Mouse (Mus musculus) limb, embryonic 10.5 days (tissue): Measurements from ENCODE around the gene Fam234a. TPM values are rescaled to one million over a fixed set of nuclear protein-coding genes. Genes with fewer than 3 reads are reported as not detected.

ENCODE experiments used
- DNase-seq: peaks from one replicate; pipeline ENCODE4 v3.0.0-alpha.2; 2017; ENCODE audit warnings: low spot score
- H3K27ac ChIP-seq: fragments of 300-500 bp; sonication (generic); 2 replicates; pipeline ENCODE4 v1.5.1; 2016; ENCODE audit warnings: mild to moderate bottlenecking
- H3K27me3 ChIP-seq: fragments of 300-500 bp; sonication (generic); 2 replicates; pipeline ENCODE4 v1.6.1; 2016; ENCODE audit warnings: low read depth, mild to moderate bottlenecking; ENCODE audit not compliant: poor library complexity, severe bottlenecking
- H3K36me3 ChIP-seq: fragments of 300-500 bp; sonication (generic); 2 replicates; pipeline ENCODE4 v1.6.1; 2016; ENCODE audit warnings: mild to moderate bottlenecking, moderate library complexity
- H3K4me1 ChIP-seq: fragments of 300-500 bp; sonication (generic); 2 replicates; pipeline ENCODE4 v1.6.1; 2016
- H3K4me3 ChIP-seq: fragments of 300-500 bp; sonication (generic); 2 replicates; pipeline ENCODE4 v1.5.1; 2016; ENCODE audit warnings: mild to moderate bottlenecking, moderate library complexity
- H3K9me3 ChIP-seq: fragments of 300-500 bp; sonication (generic); replicated peaks from 2 replicates; pipeline ENCODE4 v1.6.1; 2016; ENCODE audit warnings: mild to moderate bottlenecking
- WGBS: fragments of 180-500 bp; shearing (Covaris S2); methylation state at CpG from one replicate; pipeline ENCODE4 v1.1.7; 2016; 5-methylcytosine and 5-hydroxymethylcytosine counted together
- polyA plus RNA-seq: library from polyadenylated mRNA; unstranded; fragments of >200 nt; fragmentation: Nextera tagmentation; extraction: Ambion mirVana; gene quantifications from 2 replicates; pipeline ENCODE4 v1.2.1, GENCODE M21; 2016

Gene Fam234a
- polyA plus RNA-seq, 1 experiment from 2014 or later = 28.0 TPM

GRCm38 (mm10) chr17:26221508-26221907 lies 22.5 kb downstream of the Fam234a start:
- H3K4me3 ChIP-seq = no peak overlapping the region
- no peak for DNase-seq
- H3K27ac ChIP-seq = no peak overlapping the region
- 0 out of 2 replicates have a peak, but pooled peaks cover under 1% of the 10 kb centered on the region for H3K36me3 ChIP-seq
- H3K4me1 ChIP-seq = no peaks in the 10 kb centered on the region
- no peaks in the 10 kb centered on the region for H3K27me3 ChIP-seq
- 84% methylated on average over 2 of the region's 2 CpGs for WGBS
- no peaks in the 10 kb centered on the region for H3K9me3 ChIP-seq

GRCm38 (mm10) chr17:26212681-26213080 lies 31.4 kb downstream of the Fam234a start:
- no peak overlapping the region for H3K27ac ChIP-seq
- H3K27me3 ChIP-seq = peaks cover 5% of the 10 kb centered on the region; the same call in 1 of the 2 replicates
- H3K4me3 ChIP-seq = no peak overlapping the region
- H3K4me1 ChIP-seq = no peaks in the 10 kb centered on the region
- WGBS = 86% methylated on average over 11 of the region's 11 CpGs
- no peak for DNase-seq
- peaks cover 6% of the 10 kb centered on the region; the same call in 1 of the 2 replicates for H3K36me3 ChIP-seq
- H3K9me3 ChIP-seq = no peaks in the 10 kb centered on the region

GRCm38 (mm10) chr17:26212241-26212640 lies 31.8 kb downstream of the Fam234a start:
- H3K27me3 ChIP-seq = peaks cover 9% of the 10 kb centered on the region; the same call in 1 of the 2 replicates
- H3K4me3 ChIP-seq = no peak overlapping the region
- H3K9me3 ChIP-seq = no peaks in the 10 kb centered on the region
- DNase-seq = no peak
- peaks cover 6% of the 10 kb centered on the region; the same call in 1 of the 2 replicates for H3K36me3 ChIP-seq
- 90% methylated on average over 7 of the region's 7 CpGs for WGBS
- no peaks in the 10 kb centered on the region for H3K4me1 ChIP-seq
- H3K27ac ChIP-seq = no peak overlapping the region

- no peak within 1 kb of the TSS for H3K4me3 ChIP-seq
- H3K27ac ChIP-seq = no peak within 1 kb of the TSS
- H3K27me3 ChIP-seq = peaks cover 49% of the 10 kb centered on the region
- peaks cover 24% of the 10 kb centered on the region for H3K4me1 ChIP-seq
- no peaks in the 10 kb centered on the region for H3K36me3 ChIP-seq
- no peak for DNase-seq
- WGBS = 90% methylated on average over 12 of the region's 12 CpGs
- no peaks in the 10 kb centered on the region for H3K9me3 ChIP-seq
These were observed 36.4 kb downstream of the Fam234a start, which contains the start of gene Arhgdig for GRCm38 (mm10) chr17:26207686-26208085. Arhgdig (minus strand) TSS chr17:26207786.

- Histone ChIP-seq H3K27ac (no peak overlapping the region), H3K36me3 (no peaks in the 10 kb centered on the region), H3K4me1 (peaks cover 30% of the 10 kb centered on the region), H3K4me3 (no peak overlapping the region), H3K9me3 (no peaks in the 10 kb centered on the region), H3K27me3 (peaks cover 62% of the 10 kb centered on the region)
- WGBS = 66% methylated on average over 1 of the region's 1 CpGs
- DNase-seq = no peak
These were observed 37.6 kb downstream of the Fam234a start for GRCm38 (mm10) chr17:26206392-26206791.

GRCm38 (mm10) chr17:26204766-26205165 lies 39.3 kb downstream of the Fam234a start:
- Histone ChIP-seq H3K36me3 (no peaks in the 10 kb centered on the region), H3K4me1 (peaks cover 41% of the 10 kb centered on the region), H3K9me3 (no peaks in the 10 kb centered on the region), H3K27ac (no peak overlapping the region), H3K27me3 (peaks cover 78% of the 10 kb centered on the region), H3K4me3 (0 out of 2 replicates have a peak overlapping the region, but pooled peaks have one; percentile 4)
- WGBS = 42% methylated on average over 11 of the region's 11 CpGs
- no peak for DNase-seq

GRCm38 (mm10) chr17:26203321-26203811 lies 40.7 kb downstream of the Fam234a start:
- H3K4me1 ChIP-seq = peaks cover 41% of the 10 kb centered on the region
- no peak overlapping the region for H3K27ac ChIP-seq
- H3K9me3 ChIP-seq = no peaks in the 10 kb centered on the region
- H3K4me3 ChIP-seq = peak overlapping the region; percentile 55
- DNase-seq = peak; percentile 51
- WGBS = 1% methylated on average over 30 of the region's 30 CpGs
- peaks cover 90% of the 10 kb centered on the region for H3K27me3 ChIP-seq
- peaks cover 6% of the 10 kb centered on the region; the same call in 1 of the 2 replicates for H3K36me3 ChIP-seq

GRCm38 (mm10) chr17:26202737-26203136 lies 41.3 kb downstream of the Fam234a start, which contains the start of gene Rgs11:
Rgs11 (plus strand) TSS chr17:26202951.
- Histone ChIP-seq H3K27ac (no peak within 1 kb of the TSS), H3K4me1 (peaks cover 41% of the 10 kb centered on the region), H3K36me3 (peaks cover 11% of the 10 kb centered on the region), H3K4me3 (peak within 1 kb of the TSS; percentile 64), H3K9me3 (no peaks in the 10 kb centered on the region), H3K27me3 (peaks cover 90% of the 10 kb centered on the region)
- WGBS = 1% methylated on average over 22 of the region's 22 CpGs
- DNase-seq = peak; percentile 43

GRCm38 (mm10) chr17:26201998-26202397 lies 42.0 kb downstream of the Fam234a start:
- no peak overlapping the region for H3K27ac ChIP-seq
- DNase-seq = no peak
- 0 out of 2 replicates have a peak overlapping the region, but pooled peaks have one; percentile 64 for H3K4me3 ChIP-seq
- H3K36me3 ChIP-seq = peaks cover 19% of the 10 kb centered on the region
- H3K9me3 ChIP-seq = no peaks in the 10 kb centered on the region
- H3K4me1 ChIP-seq = peaks cover 41% of the 10 kb centered on the region
- peaks cover 84% of the 10 kb centered on the region for H3K27me3 ChIP-seq

GRCm38 (mm10) chr17:26200831-26201705 lies 43.0 kb downstream of the Fam234a start:
- WGBS = 11% methylated on average over 91 of the region's 92 CpGs
- peaks cover 81% of the 10 kb centered on the region for H3K27me3 ChIP-seq
- H3K4me1 ChIP-seq = peaks cover 41% of the 10 kb centered on the region
- peak overlapping the region; percentile 73 for H3K27ac ChIP-seq
- peak overlapping the region; percentile 64 for H3K4me3 ChIP-seq
- H3K9me3 ChIP-seq = no peaks in the 10 kb centered on the region
- peaks cover 28% of the 10 kb centered on the region for H3K36me3 ChIP-seq
- DNase-seq = peak; percentile 52

GRCm38 (mm10) chr17:26198892-26199291 lies 45.1 kb downstream of the Fam234a start, which contains the start of gene Pdia2:
Pdia2 (minus strand) TSS chr17:26199087.
- H3K4me3 ChIP-seq = no peak within 1 kb of the TSS
- DNase-seq = no peak
- no peaks in the 10 kb centered on the region for H3K9me3 ChIP-seq
- WGBS = 76% methylated on average over 4 of the region's 4 CpGs
- H3K27ac ChIP-seq = no peak within 1 kb of the TSS
- peaks cover 26% of the 10 kb centered on the region for H3K4me1 ChIP-seq
- H3K36me3 ChIP-seq = peaks cover 50% of the 10 kb centered on the region
- peaks cover 59% of the 10 kb centered on the region for H3K27me3 ChIP-seq

- no peak overlapping the region for H3K27ac ChIP-seq
- peaks cover 100% of the 10 kb centered on the region for H3K36me3 ChIP-seq
- no peak for DNase-seq
- peaks cover under 1% of the 10 kb centered on the region; the same call in 1 of the 2 replicates for H3K27me3 ChIP-seq
- H3K9me3 ChIP-seq = no peaks in the 10 kb centered on the region
- no peaks in the 10 kb centered on the region for H3K4me1 ChIP-seq
- H3K4me3 ChIP-seq = no peak overlapping the region
- 96% methylated on average over 15 of the region's 15 CpGs for WGBS
These were observed 51.4 kb downstream of the Fam234a start for GRCm38 (mm10) chr17:26192481-26193190.
